Mouse (Mus musculus) kidney, postnatal 0 days (tissue): ENCODE results near the gene Brk1. TPM values are rescaled to one million over a fixed set of nuclear protein-coding genes. Genes with fewer than 3 reads are reported as not detected.

Experiments used
- ATAC-seq: fragments of 200-750 bp; cut with Nextera tagmentation; replicated peaks from 2 replicates; pipeline ENCODE4 v1.8.0; 2017; ENCODE audit warnings: low read depth, moderate number of reproducible peaks, moderate TSS enrichment, moderate library complexity; ENCODE audit not compliant: low FRiP score
- DNase-seq: peaks from one replicate; pipeline ENCODE4 v3.0.0-alpha.2; 2016; ENCODE audit warnings: low spot score
- H3K27ac ChIP-seq: fragments of 300-500 bp; sonication (generic); 2 replicates; pipeline ENCODE4 v1.5.1; 2014; ENCODE audit warnings: mild to moderate bottlenecking
- H3K27me3 ChIP-seq: fragments of 300-500 bp; sonication (generic); 2 replicates; pipeline ENCODE4 v1.6.1; 2014; ENCODE audit warnings: low read length, mixed read lengths; ENCODE audit not compliant: insufficient read depth
- H3K36me3 ChIP-seq: fragments of 300-500 bp; sonication (generic); 2 replicates; pipeline ENCODE4 v1.6.1; 2014; ENCODE audit warnings: low read length, mixed read lengths; ENCODE audit not compliant: insufficient read depth
- H3K4me1 ChIP-seq: fragments of 300-500 bp; sonication (generic); replicated peaks from 2 replicates; pipeline ENCODE4 v1.6.1; 2014; ENCODE audit warnings: antibody characterized with exemption, low read length, mixed read lengths; ENCODE audit not compliant: insufficient read depth
- H3K4me2 ChIP-seq: fragments of 300-500 bp; sonication (generic); 2 replicates; pipeline ENCODE4 v1.6.1; 2014; ENCODE audit warnings: mild to moderate bottlenecking, low read length, moderate library complexity, mixed read lengths
- H3K4me3 ChIP-seq: fragments of 300-500 bp; sonication (generic); replicated peaks from 2 replicates; pipeline ENCODE4 v1.5.1; 2014; ENCODE audit warnings: low read depth, low read length
- H3K9ac ChIP-seq: fragments of 300-500 bp; sonication (generic); 2 replicates; pipeline ENCODE4 v1.6.1; 2014; ENCODE audit warnings: low read depth, low read length
- H3K9me3 ChIP-seq: fragments of 300-500 bp; sonication (generic); replicated peaks from 2 replicates; pipeline ENCODE4 v1.6.1; 2016; ENCODE audit warnings: low read length, inconsistent platforms, mixed read lengths
- CTCF ChIP-seq: IDR thresholded peaks from 2 replicates; pipeline ENCODE4 v1.5.1; 2016; ENCODE audit warnings: antibody characterized with exemption, low read depth, mild to moderate bottlenecking, moderate library complexity
- WGBS: fragments of 180-500 bp; shearing (Covaris S2); extraction: QIAGEN DNeasy Blood & Tissue Kit; methylation state at CpG from one replicate; pipeline ENCODE4 v1.1.7; 2014; 5-methylcytosine and 5-hydroxymethylcytosine counted together
- polyA plus RNA-seq: library from polyadenylated mRNA; unstranded; fragments of >200 nt; fragmentation: Nextera tagmentation; extraction: Ambion mirVana; gene quantifications from 2 replicates; pipeline ENCODE4 v1.2.1, GENCODE M21; 2015

Brk1 gene
- polyA plus RNA-seq, 1 experiment from 2014 or later, result 236 TPM

DNA sequence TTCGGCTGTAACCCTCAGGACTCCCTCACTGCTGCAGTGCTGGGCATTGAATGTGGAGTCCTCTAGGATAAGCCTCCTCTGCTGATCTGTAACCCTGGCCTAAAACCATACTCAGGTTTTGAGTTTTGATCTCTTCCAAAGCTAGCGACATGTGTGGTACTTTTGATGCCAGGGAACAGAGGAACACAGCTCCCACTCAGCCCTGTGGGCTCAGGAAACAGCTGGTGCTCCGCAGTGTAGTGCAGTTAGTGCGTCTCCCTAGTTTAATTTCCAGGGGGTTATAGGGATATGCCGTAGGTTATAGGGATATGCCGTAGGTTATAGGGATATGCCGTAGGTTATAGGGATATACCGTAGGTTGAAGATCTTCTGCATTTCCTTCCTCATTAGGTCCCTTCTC, 10.4 kb downstream of the Brk1 start:
- Histone ChIP-seq H3K4me3 (no peak overlapping the region), H3K9ac (no peak overlapping the region), H3K9me3 (no peaks in the 10 kb centered on the region), H3K4me1 (no peaks in the 10 kb centered on the region), H3K27ac (no peak overlapping the region), H3K36me3 (peaks cover 35% of the 10 kb centered on the region), H3K27me3 (no peaks in the 10 kb centered on the region), H3K4me2 (no peak overlapping the region)
- no peak for DNase-seq
- 95% methylated on average over 8 of the region's 8 CpGs for whole genome bisulfite sequencing
- ATAC-seq, result no peak
- TF ChIP-seq CTCF, result no peak

DNA sequence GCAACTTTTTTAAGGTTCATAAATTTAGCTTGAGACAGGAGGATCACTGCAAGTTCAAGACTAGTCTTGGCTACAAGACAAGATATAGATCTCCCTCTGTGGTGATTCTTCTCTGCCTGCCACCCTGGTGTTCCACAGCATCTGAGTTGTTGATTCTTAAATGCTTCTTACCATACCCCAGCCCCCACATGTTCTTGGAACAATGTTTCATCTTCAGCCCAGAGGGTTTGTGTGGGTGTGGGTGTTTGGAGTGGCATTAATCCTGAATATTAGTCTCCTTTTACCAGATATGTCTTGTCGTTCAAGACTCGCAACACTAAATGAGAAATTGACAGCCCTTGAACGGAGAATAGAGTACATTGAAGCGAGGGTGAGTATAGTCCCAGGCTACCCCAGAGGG, 10.9 kb downstream of the Brk1 start:
- no peak overlapping the region for H3K27ac ChIP-seq
- H3K4me2 ChIP-seq, result no peak overlapping the region
- no peaks in the 10 kb centered on the region for H3K4me1 ChIP-seq
- TF ChIP-seq CTCF, result no peak
- H3K36me3 ChIP-seq, result peaks cover 35% of the 10 kb centered on the region
- H3K27me3 ChIP-seq, result no peaks in the 10 kb centered on the region
- H3K4me3 ChIP-seq, result no peak overlapping the region
- no peak for DNase-seq
- H3K9me3 ChIP-seq, result no peaks in the 10 kb centered on the region
- ATAC-seq, result no peak
- no peak overlapping the region for H3K9ac ChIP-seq
- 93% methylated on average over 4 of the region's 4 CpGs for WGBS

DNA sequence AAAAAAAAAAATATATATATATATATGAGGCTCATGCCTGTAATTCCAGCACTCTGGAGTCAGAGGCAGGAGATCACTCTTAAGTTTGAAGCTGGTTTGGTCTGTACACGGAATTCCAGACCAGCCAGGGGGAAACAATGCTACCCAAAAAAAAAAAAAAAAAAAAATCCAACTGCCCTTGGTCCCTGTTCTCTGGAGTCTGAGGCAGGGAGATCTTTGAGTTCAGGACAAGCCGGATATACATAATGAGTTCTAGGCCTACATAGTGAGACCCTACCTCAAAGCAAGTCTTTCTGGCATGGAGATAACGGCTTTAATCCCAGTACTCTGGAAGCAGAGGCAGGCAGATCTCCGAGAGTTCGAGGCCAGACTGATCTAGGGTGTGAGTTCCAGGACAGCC, 18.8 kb downstream of the Brk1 start:
- Histone ChIP-seq H3K36me3 (no peaks in the 10 kb centered on the region), H3K4me3 (peak overlapping the region; percentile 76), H3K4me2 (peak overlapping the region; percentile 88), H3K9me3 (no peaks in the 10 kb centered on the region), H3K27ac (peak overlapping the region; percentile 85; the same call in 1 of the 2 replicates), H3K9ac (peak overlapping the region; percentile 74; the same call in 1 of the 2 replicates), H3K4me1 (0 out of 2 replicates have a peak, but pooled peaks cover 7% of the 10 kb centered on the region), H3K27me3 (no peaks in the 10 kb centered on the region)
- 59% methylated on average over 5 of the region's 5 CpGs for WGBS
- ATAC-seq (0 out of 2 replicates have a peak, but pooled peaks have one; percentile 1), DNase-seq (no peak)
- TF ChIP-seq CTCF, result no peak

DNA sequence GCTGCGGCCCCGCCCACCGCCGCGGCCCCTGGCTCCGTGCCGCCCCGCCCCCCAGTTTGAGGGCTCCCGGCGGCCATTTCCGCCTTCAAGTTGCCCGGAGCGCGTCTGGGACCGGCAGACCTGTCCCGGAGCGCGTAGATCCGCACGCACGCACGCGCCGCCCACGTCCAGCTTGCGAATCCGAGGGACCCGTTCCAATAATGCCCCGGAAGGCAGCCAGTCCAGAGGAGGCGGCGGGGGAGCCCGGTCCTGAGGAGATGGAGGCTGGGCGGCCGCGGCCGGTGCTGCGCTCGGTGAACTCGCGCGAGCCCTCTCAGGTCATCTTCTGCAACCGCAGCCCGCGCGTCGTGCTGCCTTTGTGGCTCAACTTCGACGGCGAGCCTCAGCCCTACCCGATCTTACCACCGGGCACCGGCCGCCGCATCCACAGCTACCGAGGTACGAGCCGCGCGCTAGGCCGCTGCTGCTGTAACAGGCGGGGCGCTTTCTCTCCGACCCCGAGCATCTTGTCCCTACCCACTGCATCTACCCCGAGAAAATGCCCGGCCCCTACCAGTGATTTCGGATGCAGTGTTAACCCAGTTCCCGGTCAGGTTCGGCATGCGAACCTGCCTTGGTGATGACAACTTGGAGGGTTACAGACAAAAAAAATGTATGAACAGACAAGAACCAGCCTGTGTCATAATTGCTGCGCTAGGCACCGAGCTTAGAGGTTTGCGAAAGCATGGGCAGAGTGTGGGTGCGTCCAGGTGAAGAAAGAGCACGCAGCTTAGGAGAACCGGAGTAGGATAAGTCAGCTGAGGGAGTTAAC, 19.6 kb downstream of the Brk1 start, which contains the start of gene Vhl:
Gene Vhl (plus strand): TSS at position 19 of the 811 bp plus-strand sequence.
- Histone ChIP-seq H3K9ac (peak within 1 kb of the TSS; percentile 74), H3K4me3 (peak within 1 kb of the TSS; percentile 76), H3K4me2 (peak within 1 kb of the TSS; percentile 88), H3K4me1 (0 out of 2 replicates have a peak, but pooled peaks cover 7% of the 10 kb centered on the region), H3K27me3 (no peaks in the 10 kb centered on the region), H3K9me3 (no peaks in the 10 kb centered on the region), H3K36me3 (0 out of 2 replicates have a peak, but pooled peaks cover 3% of the 10 kb centered on the region), H3K27ac (peak within 1 kb of the TSS; percentile 85)
- WGBS, result 1% methylated on average over 76 of the region's 76 CpGs
- DNase-seq (peak; percentile 89), ATAC-seq (peak; percentile 89)
- peak; percentile 18; the same call in 1 of the 2 replicates for TF ChIP-seq CTCF

DNA sequence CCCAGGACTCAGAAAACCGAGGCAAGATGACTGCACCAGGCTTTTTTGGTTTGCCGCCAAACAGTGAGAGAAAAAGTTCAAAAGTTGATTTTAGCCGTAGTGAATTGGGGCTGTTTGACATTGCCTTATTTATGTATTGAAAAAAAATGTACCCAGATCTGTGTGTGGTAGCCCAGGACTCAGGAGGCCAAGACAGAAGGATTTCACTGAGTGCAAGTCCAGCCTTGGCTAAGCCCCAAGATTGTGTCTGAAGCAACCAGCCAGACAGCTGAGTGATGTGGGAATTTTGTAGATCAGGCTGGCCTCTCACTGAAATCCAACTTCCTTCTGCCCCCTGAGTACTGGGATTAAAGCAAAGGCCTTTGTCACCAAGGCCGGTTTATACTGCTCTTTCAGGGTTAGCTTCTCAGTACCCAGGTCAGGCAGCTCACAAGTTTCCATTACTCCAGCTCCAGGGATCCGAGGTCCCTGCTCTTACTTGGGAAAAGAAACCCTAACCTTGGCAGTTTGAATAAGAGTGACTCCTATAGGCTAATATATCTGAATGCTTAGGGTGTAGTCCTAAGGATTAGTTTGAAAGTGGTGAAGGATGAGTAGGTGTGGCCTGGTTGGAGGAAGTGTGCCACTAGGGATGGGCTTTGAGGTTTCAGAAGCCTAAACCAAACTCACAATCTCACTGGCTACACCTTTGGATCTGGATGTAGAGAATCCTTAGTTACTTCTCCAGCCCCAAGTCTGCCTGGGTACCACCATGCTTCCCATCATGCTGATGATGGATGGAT, 20.6 kb downstream of the Brk1 start:
- no peak for TF ChIP-seq CTCF
- peak overlapping the region; percentile 88 for H3K4me2 ChIP-seq
- 34% methylated on average over 5 of the region's 5 CpGs for WGBS
- peaks cover 13% of the 10 kb centered on the region; the same call in 1 of the 2 replicates for H3K36me3 ChIP-seq
- no peak overlapping the region for H3K27ac ChIP-seq
- H3K9me3 ChIP-seq, result no peaks in the 10 kb centered on the region
- no peaks in the 10 kb centered on the region for H3K27me3 ChIP-seq
- DNase-seq (no peak), ATAC-seq (no peak)
- peak overlapping the region; percentile 74 for H3K9ac ChIP-seq
- peak overlapping the region; percentile 76 for H3K4me3 ChIP-seq
- H3K4me1 ChIP-seq, result 0 out of 2 replicates have a peak, but pooled peaks cover 7% of the 10 kb centered on the region

DNA sequence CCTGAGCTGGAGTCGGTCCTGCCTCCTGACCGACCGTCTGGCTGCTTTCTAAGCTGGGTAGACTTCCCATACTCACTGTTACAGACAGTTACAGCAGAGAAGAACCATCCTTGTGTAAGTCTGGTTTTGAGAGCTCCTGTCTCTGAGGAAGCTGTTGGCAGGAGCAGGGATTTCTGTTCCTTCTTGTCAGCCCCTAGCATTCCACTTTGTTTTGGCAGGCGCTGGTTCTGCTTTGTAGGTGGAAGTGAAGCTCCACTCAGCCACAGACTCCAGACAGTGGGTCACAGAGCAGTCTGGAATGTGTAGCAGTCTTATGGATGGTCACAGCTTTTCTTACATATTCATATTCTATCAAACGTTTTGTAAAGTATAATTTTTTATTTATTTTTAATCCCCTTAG, 25.8 kb downstream of the Brk1 start:
- H3K9ac ChIP-seq, result no peak overlapping the region
- H3K4me3 ChIP-seq, result no peak overlapping the region
- H3K36me3 ChIP-seq, result peaks cover 33% of the 10 kb centered on the region
- no peak overlapping the region for H3K27ac ChIP-seq
- no peak for TF ChIP-seq CTCF
- DNase-seq (no peak), ATAC-seq (no peak)
- 0 out of 2 replicates have a peak, but pooled peaks cover 2% of the 10 kb centered on the region for H3K4me1 ChIP-seq
- H3K27me3 ChIP-seq, result no peaks in the 10 kb centered on the region
- 81% methylated on average over 5 of the region's 5 CpGs for WGBS
- H3K4me2 ChIP-seq, result no peak overlapping the region
- no peaks in the 10 kb centered on the region for H3K9me3 ChIP-seq
